Mouse (Mus musculus): ENCODE measurements around the gene Cdkn1c.

GRCm38 (mm10) chr7:143438965-143439364 lies 21.9 kb downstream of the Cdkn1c start:
- TF ChIP-seq CTCF (IDR thresholded peaks at IDR 0.05; ENCODE audit: low read depth) (no peak), EP300 (optimal IDR thresholded peaks at IDR 0.05) (no peak)

Data from stomach, postnatal 0 days (tissue).